Mouse (Mus musculus) NIH3T3 (cell line): ENCODE results near the gene Lrrc29.

Experiments used
- DNase-seq: peaks from one replicate; pipeline ENCODE4 v3.0.0-alpha.2; 2012; ENCODE audit warnings: low read depth

Gene Lrrc29

GRCm38 (mm10) chr8:105326141-105326672 lies at the start of gene Lrrc29, which contains the start of gene Tmem208:
Lrrc29 (minus strand) TSS chr8:105326278.
Tmem208 (plus strand) TSS chr8:105326354.
- peak; percentile 98 for DNase-seq

- DNase-seq, result no peak
Observed at GRCm38 (mm10) chr8:105374513-105374966, 48.5 kb upstream of the Lrrc29 start.

GRCm38 (mm10) chr8:105373032-105373431 lies 47.0 kb upstream of the Lrrc29 start, which contains the start of gene Plekhg4:
Plekhg4 (plus strand) TSS chr8:105373274.
- peak; percentile 83 for DNase-seq

GRCm38 (mm10) chr8:105372473-105372872 lies 46.4 kb upstream of the Lrrc29 start:
- DNase-seq, result peak; percentile 75

GRCm38 (mm10) chr8:105367107-105367506 lies 41.0 kb upstream of the Lrrc29 start:
- peak; percentile 51 for DNase-seq

GRCm38 (mm10) chr8:105361751-105362702 lies 35.9 kb upstream of the Lrrc29 start:
- no peak for DNase-seq

- DNase-seq, result peak; percentile 75
Observed at GRCm38 (mm10) chr8:105359646-105360045, 33.6 kb upstream of the Lrrc29 start.

GRCm38 (mm10) chr8:105359208-105359607 lies 33.1 kb upstream of the Lrrc29 start:
- DNase-seq, result no peak

GRCm38 (mm10) chr8:105356681-105357080 lies 30.6 kb upstream of the Lrrc29 start:
- no peak for DNase-seq

- DNase-seq, result peak; percentile 79
Observed at GRCm38 (mm10) chr8:105355179-105356024, 29.3 kb upstream of the Lrrc29 start.

GRCm38 (mm10) chr8:105354549-105354948 lies 28.5 kb upstream of the Lrrc29 start:
- no peak for DNase-seq

GRCm38 (mm10) chr8:105353583-105354135 lies 27.6 kb upstream of the Lrrc29 start:
- DNase-seq, result no peak

GRCm38 (mm10) chr8:105350186-105350585 lies 24.1 kb upstream of the Lrrc29 start:
- peak; percentile 39 for DNase-seq

GRCm38 (mm10) chr8:105349096-105349771 lies 23.2 kb upstream of the Lrrc29 start:
- peak; percentile 55 for DNase-seq

- DNase-seq, result peak; percentile 82
Observed at GRCm38 (mm10) chr8:105348450-105349095, 22.5 kb upstream of the Lrrc29 start, which contains the start of gene Slc9a5. Slc9a5 (plus strand) TSS chr8:105348843.

- peak; percentile 99 for DNase-seq
Observed at GRCm38 (mm10) chr8:105347428-105348221, 21.5 kb upstream of the Lrrc29 start, which contains the start of gene Fhod1. Fhod1 (minus strand) TSS chr8:105347953.

- DNase-seq, result peak; percentile 75
Observed at GRCm38 (mm10) chr8:105346611-105347427, 20.7 kb upstream of the Lrrc29 start.
